Mouse (Mus musculus) cerebellum, adult 2 months (tissue): ENCODE data around the gene Dscam.

Source experiments
- CTCF ChIP-seq: fragments of 200-500 bp; IDR thresholded peaks from 2 replicates; pipeline ENCODE4 v1.5.1; 2011; ENCODE audit warnings: low read depth, mild to moderate bottlenecking, control low read depth, low read length, moderate library complexity, borderline replicate concordance; ENCODE audit not compliant: insufficient read depth
- POLR2A ChIP-seq: fragments of 200-500 bp; IDR thresholded peaks from 2 replicates; pipeline ENCODE4 v1.6.1; 2011; ENCODE audit warnings: low read length, control low read depth, borderline replicate concordance; ENCODE audit not compliant: insufficient read depth

- TF ChIP-seq POLR2A = no peak
- TF ChIP-seq CTCF = no peak
Measured at GRCm38 (mm10) chr16:97083694-97084093, 86.9 kb downstream of the Dscam start.
